Mouse (Mus musculus) forebrain, embryonic 16.5 days (tissue): ENCODE results near the gene Slc5a5. TPM values are rescaled to one million over a fixed set of nuclear protein-coding genes. Genes with fewer than 3 reads are reported as not detected.

ENCODE experiments used
- ATAC-seq: fragments of 200-750 bp; cut with Nextera tagmentation; 2 replicates; pipeline ENCODE4 v1.8.0; 2017; ENCODE audit warnings: mild to moderate bottlenecking, moderate library complexity
- H3K27ac ChIP-seq: fragments of 300-500 bp; sonication (generic); 2 replicates; pipeline ENCODE4 v1.5.1; 2014; ENCODE audit warnings: low read length, control low read depth
- H3K27me3 ChIP-seq: fragments of 300-500 bp; sonication (generic); replicated peaks from 2 replicates; pipeline ENCODE4 v1.6.1; 2014; ENCODE audit warnings: low read length; ENCODE audit not compliant: control insufficient read depth, insufficient read depth
- H3K36me3 ChIP-seq: fragments of 300-500 bp; sonication (generic); 2 replicates; pipeline ENCODE4 v1.6.1; 2014; ENCODE audit not compliant: control insufficient read depth, insufficient read depth
- H3K4me1 ChIP-seq: fragments of 300-500 bp; sonication (generic); replicated peaks from 2 replicates; pipeline ENCODE4 v1.6.1; 2014; ENCODE audit warnings: low read length; ENCODE audit not compliant: control insufficient read depth, insufficient read depth
- H3K4me2 ChIP-seq: fragments of 300-500 bp; sonication (generic); 2 replicates; pipeline ENCODE4 v1.6.1; 2014; ENCODE audit warnings: mild to moderate bottlenecking, low read length, control low read depth
- H3K4me3 ChIP-seq: fragments of 300-500 bp; sonication (generic); replicated peaks from 2 replicates; pipeline ENCODE4 v1.5.1; 2014; ENCODE audit warnings: mild to moderate bottlenecking, low read length, control low read depth
- H3K9ac ChIP-seq: fragments of 300-500 bp; sonication (generic); replicated peaks from 2 replicates; pipeline ENCODE4 v1.6.1; 2014; ENCODE audit warnings: low read depth, low read length, control low read depth
- H3K9me3 ChIP-seq: fragments of 300-500 bp; sonication (generic); 2 replicates; pipeline ENCODE4 v1.6.1; 2016; ENCODE audit warnings: low read length; ENCODE audit not compliant: control insufficient read depth
- WGBS: fragments of 180-500 bp; shearing (Covaris S2); extraction: QIAGEN DNeasy Blood & Tissue Kit; methylation state at CpG from one replicate; pipeline ENCODE4 v1.1.7; 2014; 5-methylcytosine and 5-hydroxymethylcytosine counted together
- polyA plus RNA-seq: library from polyadenylated mRNA; unstranded; fragments of >200 nt; fragmentation: Nextera tagmentation; extraction: Ambion mirVana; gene quantifications from 2 replicates; pipeline ENCODE4 v1.2.1, GENCODE M21; 2015

The Slc5a5 gene
- polyA plus RNA-seq, 1 experiment from 2014 or later: 1.6 TPM

- H3K27ac ChIP-seq: no peak overlapping the region
- peaks cover 18% of the 10 kb centered on the region for H3K36me3 ChIP-seq
- H3K4me3 ChIP-seq: no peak overlapping the region
- 93% methylated on average over 5 of the region's 5 CpGs for WGBS
- peaks cover 30% of the 10 kb centered on the region for H3K27me3 ChIP-seq
- H3K9me3 ChIP-seq: no peaks in the 10 kb centered on the region
- H3K9ac ChIP-seq: no peak overlapping the region
- peaks cover 9% of the 10 kb centered on the region for H3K4me1 ChIP-seq
- ATAC-seq: no peak
- no peak overlapping the region for H3K4me2 ChIP-seq
These were observed 1.9 kb downstream of the Slc5a5 start for GRCm38 (mm10) chr8:70890656-70891055.

GRCm38 (mm10) chr8:70887669-70888068 lies 4.9 kb downstream of the Slc5a5 start:
- no peak overlapping the region for H3K4me3 ChIP-seq
- H3K9me3 ChIP-seq: no peaks in the 10 kb centered on the region
- H3K4me2 ChIP-seq: peak overlapping the region; percentile 20; the same call in 1 of the 2 replicates
- peaks cover 21% of the 10 kb centered on the region for H3K27me3 ChIP-seq
- 3% methylated on average over 15 of the region's 18 CpGs for WGBS
- H3K9ac ChIP-seq: no peak overlapping the region
- peak; percentile 22; the same call in 1 of the 2 replicates for ATAC-seq
- peaks cover 5% of the 10 kb centered on the region; the same call in 1 of the 2 replicates for H3K4me1 ChIP-seq
- no peak overlapping the region for H3K27ac ChIP-seq
- H3K36me3 ChIP-seq: no peaks in the 10 kb centered on the region

- no peak overlapping the region for H3K9ac ChIP-seq
- H3K9me3 ChIP-seq: no peaks in the 10 kb centered on the region
- no peak overlapping the region for H3K4me3 ChIP-seq
- no peak overlapping the region for H3K27ac ChIP-seq
- no peaks in the 10 kb centered on the region for H3K4me1 ChIP-seq
- no peak overlapping the region for H3K4me2 ChIP-seq
- 21% methylated on average over 12 of the region's 12 CpGs for WGBS
- no peaks in the 10 kb centered on the region for H3K36me3 ChIP-seq
- peaks cover under 1% of the 10 kb centered on the region for H3K27me3 ChIP-seq
- ATAC-seq: no peak
These were observed 6.9 kb downstream of the Slc5a5 start for GRCm38 (mm10) chr8:70885612-70886011.

GRCm38 (mm10) chr8:70884683-70885082 lies 7.9 kb downstream of the Slc5a5 start:
- 88% methylated on average over 10 of the region's 10 CpGs for WGBS
- ATAC-seq: no peak
- Histone ChIP-seq H3K27ac (no peak overlapping the region), H3K9me3 (no peaks in the 10 kb centered on the region), H3K4me1 (peaks cover 5% of the 10 kb centered on the region), H3K36me3 (no peaks in the 10 kb centered on the region), H3K27me3 (no peaks in the 10 kb centered on the region), H3K9ac (no peak overlapping the region), H3K4me2 (no peak overlapping the region), H3K4me3 (no peak overlapping the region)

- ATAC-seq: no peak
These were observed 8.4 kb downstream of the Slc5a5 start for GRCm38 (mm10) chr8:70884186-70884585.

GRCm38 (mm10) chr8:70880546-70880945 lies 12.0 kb downstream of the Slc5a5 start:
- H3K27ac ChIP-seq: no peak overlapping the region
- no peaks in the 10 kb centered on the region for H3K9me3 ChIP-seq
- no peak overlapping the region for H3K9ac ChIP-seq
- no peak for ATAC-seq
- 33% methylated on average over 11 of the region's 11 CpGs for WGBS
- H3K36me3 ChIP-seq: no peaks in the 10 kb centered on the region
- H3K4me2 ChIP-seq: no peak overlapping the region
- H3K27me3 ChIP-seq: no peaks in the 10 kb centered on the region
- no peak overlapping the region for H3K4me3 ChIP-seq
- peaks cover 5% of the 10 kb centered on the region for H3K4me1 ChIP-seq

More at GRCm38 (mm10) chr8:70884186-70884585, 8.4 kb downstream of the Slc5a5 start:
- Histone ChIP-seq H3K27me3 (no peaks in the 10 kb centered on the region), H3K4me2 (no peak overlapping the region), H3K36me3 (no peaks in the 10 kb centered on the region), H3K9ac (no peak overlapping the region), H3K4me1 (peaks cover 5% of the 10 kb centered on the region), H3K9me3 (no peaks in the 10 kb centered on the region), H3K27ac (no peak overlapping the region), H3K4me3 (no peak overlapping the region)
- 75% methylated on average over 4 of the region's 4 CpGs for WGBS

GRCm38 (mm10) chr8:70880126-70880525 lies 12.4 kb downstream of the Slc5a5 start:
- 8% methylated on average over 4 of the region's 4 CpGs for WGBS
- Histone ChIP-seq H3K27me3 (no peaks in the 10 kb centered on the region), H3K9me3 (no peaks in the 10 kb centered on the region), H3K4me2 (no peak overlapping the region), H3K4me3 (no peak overlapping the region), H3K36me3 (no peaks in the 10 kb centered on the region), H3K4me1 (peaks cover 5% of the 10 kb centered on the region), H3K27ac (no peak overlapping the region), H3K9ac (no peak overlapping the region)
- ATAC-seq: 0 out of 2 replicates have a peak, but pooled peaks have one; percentile 39

- H3K27me3 ChIP-seq: no peaks in the 10 kb centered on the region
- H3K4me3 ChIP-seq: no peak overlapping the region
- H3K36me3 ChIP-seq: no peaks in the 10 kb centered on the region
- 50% methylated on average over 4 of the region's 4 CpGs for WGBS
- no peak overlapping the region for H3K27ac ChIP-seq
- no peak for ATAC-seq
- H3K4me2 ChIP-seq: no peak overlapping the region
- peaks cover 5% of the 10 kb centered on the region for H3K4me1 ChIP-seq
- H3K9ac ChIP-seq: no peak overlapping the region
- no peaks in the 10 kb centered on the region for H3K9me3 ChIP-seq
These were observed 13.1 kb downstream of the Slc5a5 start for GRCm38 (mm10) chr8:70879500-70879899.

GRCm38 (mm10) chr8:70878178-70878577 lies 14.4 kb downstream of the Slc5a5 start:
- Histone ChIP-seq H3K4me2 (no peak overlapping the region), H3K9ac (no peak overlapping the region), H3K4me3 (no peak overlapping the region), H3K27me3 (no peaks in the 10 kb centered on the region), H3K36me3 (no peaks in the 10 kb centered on the region), H3K4me1 (peaks cover 5% of the 10 kb centered on the region), H3K9me3 (no peaks in the 10 kb centered on the region), H3K27ac (no peak overlapping the region)
- no peak for ATAC-seq
- 61% methylated on average over 2 of the region's 2 CpGs for WGBS

- no peak overlapping the region for H3K4me2 ChIP-seq
- H3K9me3 ChIP-seq: no peaks in the 10 kb centered on the region
- WGBS: 60% methylated on average over 4 of the region's 4 CpGs
- no peak overlapping the region for H3K4me3 ChIP-seq
- no peaks in the 10 kb centered on the region for H3K27me3 ChIP-seq
- H3K36me3 ChIP-seq: no peaks in the 10 kb centered on the region
- H3K4me1 ChIP-seq: peaks cover 17% of the 10 kb centered on the region
- no peak overlapping the region for H3K27ac ChIP-seq
- no peak overlapping the region for H3K9ac ChIP-seq
- ATAC-seq: no peak
These were observed 16.2 kb downstream of the Slc5a5 start for GRCm38 (mm10) chr8:70876382-70876781.
